Mouse (Mus musculus): ENCODE results near the gene Spint2. TPM values are rescaled to one million over a fixed set of nuclear protein-coding genes. Genes with fewer than 3 reads are reported as not detected.
A peak's percentile ranks its signal among the peaks of the same experiment; 100 is the strongest.

Gene Spint2
- polyA plus RNA-seq, 1 experiment = 0.10 TPM

- no peaks in the 10 kb centered on the region for H3K79me2 ChIP-seq (ENCODE audit: control insufficient read depth, insufficient read depth)
- no peaks in the 10 kb centered on the region for H3K36me3 ChIP-seq (ENCODE audit: control insufficient read depth, insufficient read depth)
- H3K4me3 ChIP-seq = peak within 1 kb of the TSS; percentile 26
- no peak within 1 kb of the TSS for H3ac ChIP-seq (ENCODE audit: control insufficient read depth, insufficient read length)
- peak; percentile 43 for TF ChIP-seq POLR2A (IDR thresholded peaks at IDR 0.05; ENCODE audit: insufficient read length, low read depth)
- TF ChIP-seq MYOD1 (IDR thresholded peaks at IDR 0.05; ENCODE audit: control insufficient read depth in 1 of 3, insufficient read length in 2 of 3, low read depth in 2 of 3) = no peak
- TF ChIP-seq E2F4 (IDR thresholded peaks at IDR 0.05; ENCODE audit: insufficient read depth) = peak; percentile 36
- no peaks in the 10 kb centered on the region for H3K27me3 ChIP-seq (ENCODE audit: control insufficient read depth, insufficient read depth, insufficient read length)
- peak within 1 kb of the TSS; percentile 92 for H3K4me2 ChIP-seq (ENCODE audit: low read depth)
These were observed 22.2 kb upstream of the Spint2 start, which contains the start of gene Dpf1 for GRCm38 (mm10) chr7:29303738-29304462. TSS of gene Dpf1 (plus strand) at chr7:29303951.

GRCm38 (mm10) chr7:29302641-29303040, 20.9 kb upstream of the Spint2 start:
- H3K27me3 ChIP-seq (ENCODE audit: control insufficient read depth, insufficient read depth, insufficient read length) = no peaks in the 10 kb centered on the region

GRCm38 (mm10) chr7:29301127-29301566, 19.4 kb upstream of the Spint2 start:
- Histone ChIP-seq H3K4me3 (no peak overlapping the region), H3K4me2 (ENCODE audit: low read depth) (no peak overlapping the region), H3K36me3 (ENCODE audit: control insufficient read depth, insufficient read depth) (no peaks in the 10 kb centered on the region), H3K27me3 (ENCODE audit: control insufficient read depth, insufficient read depth, insufficient read length) (no peaks in the 10 kb centered on the region), H3ac (ENCODE audit: control insufficient read depth, insufficient read length) (no peak overlapping the region), H3K79me2 (ENCODE audit: control insufficient read depth, insufficient read depth) (no peaks in the 10 kb centered on the region)
- no peak for TF ChIP-seq MYOD1 (IDR thresholded peaks at IDR 0.05; ENCODE audit: control insufficient read depth in 1 of 3, insufficient read length in 2 of 3, low read depth in 2 of 3)
- no peak for TF ChIP-seq POLR2A (IDR thresholded peaks at IDR 0.05; ENCODE audit: insufficient read length, low read depth)
- no peak for TF ChIP-seq TCF12 (IDR thresholded peaks at IDR 0.05; ENCODE audit: insufficient read depth, poor library complexity, severe bottlenecking)
- no peak for TF ChIP-seq CEBPB (IDR thresholded peaks at IDR 0.05; ENCODE audit: insufficient read depth, poor library complexity, severe bottlenecking)
- TF ChIP-seq SRF (IDR thresholded peaks at IDR 0.05; ENCODE audit: control insufficient read depth, insufficient read length, low read depth) = no peak
- TF ChIP-seq TCF3 (IDR thresholded peaks at IDR 0.05; ENCODE audit: insufficient read length, low read depth) = no peak
- TF ChIP-seq USF1 (IDR thresholded peaks at IDR 0.05; ENCODE audit: low read depth) = no peak
- TF ChIP-seq E2F4 (IDR thresholded peaks at IDR 0.05; ENCODE audit: insufficient read depth) = no peak
- no peak for TF ChIP-seq MAX (IDR thresholded peaks at IDR 0.05; ENCODE audit: low read depth)

More at GRCm38 (mm10) chr7:29302641-29303040, 20.9 kb upstream of the Spint2 start:
- Histone ChIP-seq H3K36me3 (ENCODE audit: control insufficient read depth, insufficient read depth) (no peaks in the 10 kb centered on the region), H3K4me2 (ENCODE audit: low read depth) (no peak overlapping the region), H3ac (ENCODE audit: control insufficient read depth, insufficient read length) (no peak overlapping the region), H3K79me2 (ENCODE audit: control insufficient read depth, insufficient read depth) (no peaks in the 10 kb centered on the region), H3K4me3 (no peak overlapping the region)
- TF ChIP-seq E2F4 (IDR thresholded peaks at IDR 0.05; ENCODE audit: insufficient read depth) (no peak), MYOG (IDR thresholded peaks at IDR 0.05; ENCODE audit: control insufficient read depth in 1 of 3, insufficient read depth in 1 of 3, insufficient read length in 2 of 3, low read depth in 2 of 3) (no peak), POLR2A (IDR thresholded peaks at IDR 0.05; ENCODE audit: insufficient read length, low read depth) (no peak), USF1 (IDR thresholded peaks at IDR 0.05; ENCODE audit: low read depth) (no peak), REST (IDR thresholded peaks at IDR 0.05; ENCODE audit: insufficient read depth, insufficient read length) (no peak), SRF (IDR thresholded peaks at IDR 0.05; ENCODE audit: control insufficient read depth, insufficient read length, low read depth) (no peak), CEBPB (IDR thresholded peaks at IDR 0.05; ENCODE audit: insufficient read depth, poor library complexity, severe bottlenecking) (no peak), MAX (IDR thresholded peaks at IDR 0.05; ENCODE audit: low read depth) (no peak), MYOD1 (IDR thresholded peaks at IDR 0.05; ENCODE audit: control insufficient read depth in 1 of 3, insufficient read length in 2 of 3, low read depth in 2 of 3) (no peak), POLR2AphosphoS2 (IDR thresholded peaks at IDR 0.05; ENCODE audit: insufficient read length, low read depth) (no peak), TCF3 (IDR thresholded peaks at IDR 0.05; ENCODE audit: insufficient read length, low read depth) (no peak), TCF12 (IDR thresholded peaks at IDR 0.05; ENCODE audit: insufficient read depth, poor library complexity, severe bottlenecking) (no peak)

- no peak overlapping the region for H3ac ChIP-seq (ENCODE audit: control insufficient read depth, insufficient read length)
- no peak overlapping the region for H3K4me3 ChIP-seq
- H3K4me2 ChIP-seq (ENCODE audit: low read depth) = peak overlapping the region; percentile 36
- no peaks in the 10 kb centered on the region for H3K36me3 ChIP-seq (ENCODE audit: control insufficient read depth, insufficient read depth)
- no peak for TF ChIP-seq TCF12 (IDR thresholded peaks at IDR 0.05; ENCODE audit: insufficient read depth, poor library complexity, severe bottlenecking)
- no peak for TF ChIP-seq CEBPB (IDR thresholded peaks at IDR 0.05; ENCODE audit: insufficient read depth, poor library complexity, severe bottlenecking)
- TF ChIP-seq TCF3 (IDR thresholded peaks at IDR 0.05; ENCODE audit: insufficient read length, low read depth) = no peak
- no peak for TF ChIP-seq REST (IDR thresholded peaks at IDR 0.05; ENCODE audit: insufficient read depth, insufficient read length)
- no peak for TF ChIP-seq POLR2A (IDR thresholded peaks at IDR 0.05; ENCODE audit: insufficient read length, low read depth)
- TF ChIP-seq MYOG (IDR thresholded peaks at IDR 0.05; ENCODE audit: control insufficient read depth in 1 of 3, insufficient read depth in 1 of 3, insufficient read length in 2 of 3, low read depth in 2 of 3) = no peak
- no peaks in the 10 kb centered on the region for H3K27me3 ChIP-seq (ENCODE audit: control insufficient read depth, insufficient read depth, insufficient read length)
- H3K79me2 ChIP-seq (ENCODE audit: control insufficient read depth, insufficient read depth) = no peaks in the 10 kb centered on the region
These were observed 15.3 kb upstream of the Spint2 start for GRCm38 (mm10) chr7:29296998-29297397.
